Mouse (Mus musculus): Measurements from ENCODE around the gene Nr1h3. TPM values are rescaled to one million over a fixed set of nuclear protein-coding genes. Genes with fewer than 3 reads are reported as not detected.

The Nr1h3 gene
- total and polyA plus RNA-seq, 3 experiments, result 0.17 to 0.93 TPM; not detected in 1

- Histone ChIP-seq H3K4me2 (ENCODE audit: insufficient read depth, low read depth, poor library complexity, severe bottlenecking) (no peak overlapping the region), H3K9me3 (replicated peaks; ENCODE audit: low read length) (no peaks in the 10 kb centered on the region), H3K79me2 (replicated peaks; ENCODE audit: control insufficient read depth, extremely low read depth, insufficient read depth, poor library complexity, severe bottlenecking) (no peaks in the 10 kb centered on the region), H3K27ac (ENCODE audit: insufficient read depth, low read depth) (no peak overlapping the region), H3K4me1 (ENCODE audit: control insufficient read depth in 1 of 2, insufficient read depth in 2 of 2) (peaks cover 2 to 12% of the 10 kb centered on the region in 2 experiments; a peak in 3 of 4 replicates), H3K9ac (ENCODE audit: insufficient read depth, low read depth) (no peak overlapping the region), H3K4me3 (replicated peaks in 1 of 3; ENCODE audit: low read depth in 2 of 3, low read length in 2 of 3, poor library complexity in 1 of 3) (no peak overlapping the region), H3K27me3 (replicated peaks) (no peaks in the 10 kb centered on the region), H3K36me3 (replicated peaks in 1 of 2; ENCODE audit: control insufficient read depth in 1 of 2, insufficient read depth in 1 of 2, low read length in 1 of 2) (peaks cover 60 to 77% of the 10 kb centered on the region in 2 experiments)
- in situ Hi-C loops (cut with MboI; ENCODE audit: low pct_ligation_motif_present, low pct_unique_long_range_greater_than_20kb, low sequenced_read_pairs) (no loop called here), dilution Hi-C loops (cut with MboI; ENCODE audit: extremely low pct_ligation_motif_present, extremely low pct_unique_long_range_greater_than_20kb, low sequenced_read_pairs) (no loop called here)
- no peak for TF ChIP-seq TBP (conservative IDR thresholded peaks at IDR 0.05; ENCODE audit: low read depth, low read length)
- TF ChIP-seq RCOR1 (conservative IDR thresholded peaks at IDR 0.05; ENCODE audit: low read depth, low read length), result no peak
- no peak for TF ChIP-seq TCF12 (IDR thresholded peaks at IDR 0.05; ENCODE audit: low read depth, low read length)
- TF ChIP-seq ZKSCAN1 (IDR thresholded peaks at IDR 0.05; ENCODE audit: borderline replicate concordance, low read depth, low read length), result no peak
- TF ChIP-seq EP300 (IDR thresholded peaks at IDR 0.05; ENCODE audit: low read length), result no peak
- TF ChIP-seq PAX5 (IDR thresholded peaks at IDR 0.05; ENCODE audit: low read length), result no peak
- TF ChIP-seq ZNF384 (IDR thresholded peaks at IDR 0.05; ENCODE audit: low read depth, low read length), result no peak
- TF ChIP-seq IRF4 (IDR thresholded peaks at IDR 0.05; ENCODE audit: low read depth, low read length), result no peak
- TF ChIP-seq E2F4 (IDR thresholded peaks at IDR 0.05; ENCODE audit: insufficient replicate concordance, low read depth, low read length), result no peak
- no peak for DNase-seq (ENCODE audit: extremely low read depth)
Measured at GRCm38 (mm10) chr2:91143401-91143800, 59.2 kb downstream of the Nr1h3 start.

- Histone ChIP-seq H3K4me3 (replicated peaks in 1 of 3; ENCODE audit: low read depth in 2 of 3, low read length in 2 of 3, poor library complexity in 1 of 3) (no peak overlapping the region), H3K27ac (ENCODE audit: insufficient read depth, low read depth) (no peak overlapping the region), H3K9ac (ENCODE audit: insufficient read depth, low read depth) (no peak overlapping the region), H3K9me3 (replicated peaks; ENCODE audit: low read length) (no peaks in the 10 kb centered on the region), H3K4me1 (ENCODE audit: control insufficient read depth in 1 of 2, insufficient read depth in 2 of 2) (peaks cover 2 to 16% of the 10 kb centered on the region in 2 experiments; a peak in 3 of 4 replicates), H3K79me2 (replicated peaks; ENCODE audit: control insufficient read depth, extremely low read depth, insufficient read depth, poor library complexity, severe bottlenecking) (no peaks in the 10 kb centered on the region), H3K36me3 (replicated peaks in 1 of 2; ENCODE audit: control insufficient read depth in 1 of 2, insufficient read depth in 1 of 2, low read length in 1 of 2) (peaks cover 65 to 81% of the 10 kb centered on the region in 2 experiments), H3K27me3 (replicated peaks) (no peaks in the 10 kb centered on the region), H3K4me2 (ENCODE audit: insufficient read depth, low read depth, poor library complexity, severe bottlenecking) (no peak overlapping the region)
- in situ Hi-C loops (cut with MboI; ENCODE audit: low pct_ligation_motif_present, low pct_unique_long_range_greater_than_20kb, low sequenced_read_pairs), result no loop called here
- dilution Hi-C loops (cut with MboI; ENCODE audit: extremely low pct_ligation_motif_present, extremely low pct_unique_long_range_greater_than_20kb, low sequenced_read_pairs), result no loop called here
- no peak for TF ChIP-seq GABPA (IDR thresholded peaks at IDR 0.05; ENCODE audit: insufficient replicate concordance, low read depth, low read length)
- TF ChIP-seq CHD1 (IDR thresholded peaks at IDR 0.05; ENCODE audit: low read depth, low read length), result no peak
- TF ChIP-seq NRF1 (IDR thresholded peaks at IDR 0.05; ENCODE audit: low read depth, low read length), result no peak
- TF ChIP-seq ZKSCAN1 (IDR thresholded peaks at IDR 0.05; ENCODE audit: borderline replicate concordance, low read depth, low read length), result no peak
- TF ChIP-seq MAFK (IDR thresholded peaks at IDR 0.05; ENCODE audit: insufficient replicate concordance, low read length), result no peak
- DNase-seq (ENCODE audit: extremely low read depth), result no peak
Measured at GRCm38 (mm10) chr2:91142920-91143319, 59.7 kb downstream of the Nr1h3 start.

DNA sequence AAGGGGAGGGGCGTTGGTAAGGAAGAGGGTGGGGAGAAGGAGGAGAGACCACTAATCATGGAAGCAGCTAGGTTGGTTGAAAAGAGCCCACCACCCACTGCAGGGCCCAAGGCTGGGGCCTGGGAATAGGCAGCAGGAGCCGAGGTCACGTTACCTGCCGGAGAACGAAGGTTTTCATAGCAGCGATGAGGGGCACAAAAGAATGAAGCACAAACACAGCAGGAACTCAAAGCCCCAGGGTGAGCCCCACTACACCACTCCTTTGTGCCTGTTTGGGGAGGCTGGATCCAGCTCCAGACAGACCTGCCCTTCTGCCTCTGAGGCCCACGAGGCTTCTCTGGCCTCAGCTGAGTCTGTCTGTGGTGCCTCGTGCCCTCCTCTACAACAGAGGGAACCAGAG lies 62.9 kb downstream of the Nr1h3 start:
- no peak for DNase-seq (ENCODE audit: extremely low read depth)
- peaks cover 74 to 95% of the 10 kb centered on the region in 2 experiments for H3K36me3 ChIP-seq (replicated peaks in 1 of 2; ENCODE audit: control insufficient read depth in 1 of 2, insufficient read depth in 1 of 2, low read length in 1 of 2)

More for the DNA sequence above, 62.9 kb downstream of the Nr1h3 start:
- Histone ChIP-seq H3K27ac (ENCODE audit: insufficient read depth, low read depth) (no peak overlapping the region), H3K4me1 (ENCODE audit: control insufficient read depth in 1 of 2, insufficient read depth in 2 of 2) (peaks cover 10 to 35% of the 10 kb centered on the region in 2 experiments), H3K4me3 (replicated peaks in 1 of 3; ENCODE audit: low read depth in 2 of 3, low read length in 2 of 3, poor library complexity in 1 of 3) (no peak overlapping the region), H3K9me3 (replicated peaks; ENCODE audit: low read length) (no peaks in the 10 kb centered on the region), H3K4me2 (ENCODE audit: insufficient read depth, low read depth, poor library complexity, severe bottlenecking) (no peak overlapping the region), H3K27me3 (replicated peaks) (no peaks in the 10 kb centered on the region), H3K9ac (ENCODE audit: insufficient read depth, low read depth) (no peak overlapping the region), H3K79me2 (replicated peaks; ENCODE audit: control insufficient read depth, extremely low read depth, insufficient read depth, poor library complexity, severe bottlenecking) (no peaks in the 10 kb centered on the region)
- dilution Hi-C loops (cut with MboI; ENCODE audit: extremely low pct_ligation_motif_present, extremely low pct_unique_long_range_greater_than_20kb, low sequenced_read_pairs) (no loop called here), in situ Hi-C loops (cut with MboI; ENCODE audit: low pct_ligation_motif_present, low pct_unique_long_range_greater_than_20kb, low sequenced_read_pairs) (no loop called here)
- TF ChIP-seq NELFE (IDR thresholded peaks at IDR 0.05; ENCODE audit: low read depth, low read length), result no peak
- no peak for TF ChIP-seq USF1 (IDR thresholded peaks at IDR 0.05; ENCODE audit: low read depth, low read length)
- no peak for TF ChIP-seq BHLHE40 (IDR thresholded peaks at IDR 0.05; ENCODE audit: low read depth, low read length)
- TF ChIP-seq MYC (IDR thresholded peaks at IDR 0.05; ENCODE audit: low read depth, low read length), result no peak
- no peak for TF ChIP-seq IRF4 (IDR thresholded peaks at IDR 0.05; ENCODE audit: low read depth, low read length)
- TF ChIP-seq RAD21 (IDR thresholded peaks at IDR 0.05; ENCODE audit: low read depth, low read length), result no peak
- TF ChIP-seq TCF12 (IDR thresholded peaks at IDR 0.05; ENCODE audit: low read depth, low read length), result no peak
- no peak for TF ChIP-seq CHD2 (IDR thresholded peaks at IDR 0.05; ENCODE audit: low read length)
- no peak for TF ChIP-seq ELF1 (IDR thresholded peaks at IDR 0.05; ENCODE audit: low read depth, low read length)
- no peak for TF ChIP-seq KAT2A (IDR thresholded peaks at IDR 0.05; ENCODE audit: insufficient replicate concordance, low read length)
- TF ChIP-seq MXI1 (IDR thresholded peaks at IDR 0.05; ENCODE audit: low read depth, low read length), result no peak
- no peak for TF ChIP-seq USF2 (conservative IDR thresholded peaks at IDR 0.05; ENCODE audit: low read depth, low read length)
- TF ChIP-seq CHD1 (IDR thresholded peaks at IDR 0.05; ENCODE audit: low read depth, low read length), result no peak
- TF ChIP-seq CTCF (conservative IDR thresholded peaks at IDR 0.05 in 1 of 2, IDR thresholded peaks at IDR 0.05 in 1 of 2; ENCODE audit: low read depth in 2 of 2, low read length in 2 of 2), result no peak
- TF ChIP-seq JUND (conservative IDR thresholded peaks at IDR 0.05; ENCODE audit: low read depth, low read length), result no peak
- no peak for TF ChIP-seq HCFC1 (IDR thresholded peaks at IDR 0.05; ENCODE audit: low read depth, low read length)
- TF ChIP-seq MAX (IDR thresholded peaks at IDR 0.05; ENCODE audit: low read length), result no peak
- no peak for TF ChIP-seq ZNF384 (IDR thresholded peaks at IDR 0.05; ENCODE audit: low read depth, low read length)
